Mouse (Mus musculus) hindbrain, embryonic 14.5 days (tissue): Measurements from ENCODE around the gene Rgs12. TPM values are rescaled to one million over a fixed set of nuclear protein-coding genes. Genes with fewer than 3 reads are reported as not detected.

Source experiments
- ATAC-seq: fragments of 200-750 bp; cut with Nextera tagmentation; 2 replicates; pipeline ENCODE4 v1.8.0; 2017; ENCODE audit warnings: moderate number of reproducible peaks, mild to moderate bottlenecking, moderate TSS enrichment, moderate library complexity; ENCODE audit not compliant: low FRiP score
- DNase-seq: peaks from one replicate; pipeline ENCODE4 v3.0.0-alpha.2; 2015; ENCODE audit warnings: low spot score
- H3K27ac ChIP-seq: fragments of 300-500 bp; sonication (generic); 2 replicates; pipeline ENCODE4 v1.5.1; 2014; ENCODE audit warnings: mild to moderate bottlenecking, moderate library complexity
- H3K27me3 ChIP-seq: fragments of 300-500 bp; sonication (generic); 2 replicates; pipeline ENCODE4 v1.6.1; 2014; ENCODE audit warnings: mild to moderate bottlenecking, low read length, mixed read lengths; ENCODE audit not compliant: control insufficient read depth, insufficient read depth
- H3K36me3 ChIP-seq: fragments of 300-500 bp; sonication (generic); replicated peaks from 2 replicates; pipeline ENCODE4 v1.6.1; 2014; ENCODE audit not compliant: control insufficient read depth, insufficient read depth
- H3K4me1 ChIP-seq: fragments of 300-500 bp; sonication (generic); replicated peaks from 2 replicates; pipeline ENCODE4 v1.6.1; 2014; ENCODE audit warnings: antibody characterized with exemption, low read length, mixed read lengths; ENCODE audit not compliant: control insufficient read depth, insufficient read depth
- H3K4me2 ChIP-seq: fragments of 300-500 bp; sonication (generic); replicated peaks from 2 replicates; pipeline ENCODE4 v1.6.1; 2014; ENCODE audit warnings: mild to moderate bottlenecking, moderate library complexity
- H3K4me3 ChIP-seq: fragments of 300-500 bp; sonication (generic); replicated peaks from 2 replicates; pipeline ENCODE4 v1.5.1; 2014; ENCODE audit warnings: mild to moderate bottlenecking, low read length
- H3K9ac ChIP-seq: fragments of 300-500 bp; sonication (generic); 2 replicates; pipeline ENCODE4 v1.6.1; 2014
- H3K9me3 ChIP-seq: fragments of 300-500 bp; sonication (generic); 2 replicates; pipeline ENCODE4 v1.6.1; 2016; ENCODE audit warnings: low read length; ENCODE audit not compliant: control insufficient read depth
- WGBS: fragments of 180-500 bp; shearing (Covaris S2); extraction: QIAGEN DNeasy Blood & Tissue Kit; methylation state at CpG from one replicate; pipeline ENCODE4 v1.1.7; 2014; 5-methylcytosine and 5-hydroxymethylcytosine counted together
- polyA plus RNA-seq: library from polyadenylated mRNA; unstranded; fragments of >200 nt; fragmentation: Nextera tagmentation; extraction: Ambion mirVana; gene quantifications from 2 replicates; pipeline ENCODE4 v1.2.1, GENCODE M21; 2014

Gene Rgs12
- polyA plus RNA-seq, 1 experiment from 2014 or later, result 36.5 TPM

DNA sequence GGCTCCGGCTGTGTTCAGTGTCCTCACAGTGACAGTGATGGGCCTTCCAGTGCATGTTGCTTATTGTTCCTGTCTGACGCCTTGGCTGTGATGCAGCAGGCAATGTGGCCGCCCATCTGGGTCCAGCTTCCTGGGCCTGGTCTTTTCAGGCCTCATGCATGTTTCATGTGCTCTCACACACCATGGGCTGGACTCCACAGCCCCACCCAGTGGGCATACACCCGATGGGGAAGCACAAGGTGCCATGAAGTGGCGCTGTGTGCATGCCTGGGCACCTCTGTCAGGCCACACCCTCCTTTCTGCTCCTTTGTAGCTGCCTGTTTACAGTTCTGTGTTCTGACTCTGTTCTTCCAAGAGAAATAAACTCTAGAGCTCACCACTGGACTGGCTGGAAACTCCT, 83.8 kb downstream of the Rgs12 start:
- Histone ChIP-seq H3K4me2 (no peak overlapping the region), H3K9me3 (no peaks in the 10 kb centered on the region), H3K36me3 (peaks cover 53% of the 10 kb centered on the region), H3K9ac (no peak overlapping the region), H3K27ac (no peak overlapping the region), H3K27me3 (no peaks in the 10 kb centered on the region), H3K4me3 (no peak overlapping the region), H3K4me1 (no peaks in the 10 kb centered on the region)
- WGBS, result 37% methylated on average over 5 of the region's 5 CpGs
- no peak for ATAC-seq
- no peak for DNase-seq

DNA sequence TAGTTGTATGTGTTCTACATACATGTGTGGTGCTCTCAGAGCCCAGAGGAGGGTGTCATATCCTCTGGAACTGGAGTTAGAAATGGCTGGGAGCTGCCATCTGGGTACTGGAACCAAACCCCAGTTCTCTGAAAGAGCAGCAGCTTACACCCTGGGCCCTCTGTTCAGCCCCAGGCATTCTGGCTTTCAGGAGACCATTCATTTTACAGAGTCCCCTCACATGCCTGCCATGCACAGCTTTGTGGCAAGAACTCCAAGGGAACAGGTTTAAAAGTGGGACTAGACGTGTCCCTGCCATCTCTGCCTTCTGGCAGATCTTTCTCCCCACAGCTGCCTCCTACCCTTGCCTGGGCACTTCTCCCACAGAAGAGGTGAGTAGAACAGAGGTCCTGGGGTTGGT, 84.4 kb downstream of the Rgs12 start:
- WGBS, result 93% methylated on average over 1 of the region's 1 CpGs
- Histone ChIP-seq H3K9ac (no peak overlapping the region), H3K36me3 (peaks cover 48% of the 10 kb centered on the region), H3K4me1 (no peaks in the 10 kb centered on the region), H3K27me3 (no peaks in the 10 kb centered on the region), H3K27ac (no peak overlapping the region), H3K4me2 (no peak overlapping the region), H3K4me3 (no peak overlapping the region), H3K9me3 (no peaks in the 10 kb centered on the region)
- ATAC-seq (no peak), DNase-seq (no peak)

DNA sequence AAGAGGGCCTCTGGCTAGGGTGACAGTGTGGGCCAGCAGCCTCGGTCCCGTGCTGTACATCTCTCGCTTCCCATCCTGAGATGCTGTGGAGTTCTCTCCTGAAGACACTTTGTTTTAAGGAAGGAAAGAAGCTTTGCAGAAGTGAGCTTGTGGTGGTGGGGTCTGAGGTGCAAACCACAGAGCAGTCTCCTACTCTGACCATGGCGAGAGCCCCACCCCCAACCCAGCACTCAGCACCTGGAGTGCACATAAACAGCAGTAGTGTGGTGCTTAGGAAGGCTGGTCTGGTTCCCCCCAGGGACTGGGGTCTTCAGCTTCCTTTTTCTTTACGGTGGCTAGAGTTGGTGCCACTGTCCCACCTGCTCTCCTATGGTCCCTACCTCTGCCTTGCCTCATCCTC, 85.9 kb downstream of the Rgs12 start:
- H3K4me3 ChIP-seq, result no peak overlapping the region
- DNase-seq (no peak), ATAC-seq (no peak)
- H3K9me3 ChIP-seq, result no peaks in the 10 kb centered on the region
- no peak overlapping the region for H3K9ac ChIP-seq
- no peak overlapping the region for H3K4me2 ChIP-seq
- no peaks in the 10 kb centered on the region for H3K4me1 ChIP-seq
- H3K36me3 ChIP-seq, result peaks cover 33% of the 10 kb centered on the region
- H3K27me3 ChIP-seq, result no peaks in the 10 kb centered on the region
- no peak overlapping the region for H3K27ac ChIP-seq
- WGBS, result 85% methylated on average over 5 of the region's 5 CpGs

DNA sequence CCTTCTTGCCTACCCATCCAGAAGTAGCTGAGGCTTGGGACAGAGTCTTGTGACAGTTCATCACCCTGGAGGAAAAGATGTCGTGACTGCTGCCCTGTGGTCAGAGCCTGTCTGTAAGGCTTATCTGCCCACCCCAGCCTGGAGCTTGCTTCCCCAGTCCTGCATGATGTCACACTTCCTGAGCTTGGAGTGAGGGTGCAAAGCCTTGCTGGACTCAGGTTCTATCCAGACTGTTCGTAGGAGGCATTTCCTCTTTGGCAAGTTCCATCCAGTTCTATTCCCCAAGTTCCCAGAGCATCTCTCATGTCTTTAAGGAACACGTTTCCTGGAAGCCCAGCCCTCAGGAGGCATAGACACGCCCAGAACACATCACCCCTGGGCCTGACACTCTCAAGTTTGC, 86.5 kb downstream of the Rgs12 start:
- no peak overlapping the region for H3K9ac ChIP-seq
- no peak for DNase-seq
- peaks cover 28% of the 10 kb centered on the region for H3K36me3 ChIP-seq
- H3K27ac ChIP-seq, result no peak overlapping the region
- 76% methylated on average over 4 of the region's 4 CpGs for WGBS
- no peaks in the 10 kb centered on the region for H3K4me1 ChIP-seq
- H3K4me2 ChIP-seq, result no peak overlapping the region
- H3K9me3 ChIP-seq, result no peaks in the 10 kb centered on the region
- no peaks in the 10 kb centered on the region for H3K27me3 ChIP-seq
- H3K4me3 ChIP-seq, result no peak overlapping the region
- no peak for ATAC-seq

DNA sequence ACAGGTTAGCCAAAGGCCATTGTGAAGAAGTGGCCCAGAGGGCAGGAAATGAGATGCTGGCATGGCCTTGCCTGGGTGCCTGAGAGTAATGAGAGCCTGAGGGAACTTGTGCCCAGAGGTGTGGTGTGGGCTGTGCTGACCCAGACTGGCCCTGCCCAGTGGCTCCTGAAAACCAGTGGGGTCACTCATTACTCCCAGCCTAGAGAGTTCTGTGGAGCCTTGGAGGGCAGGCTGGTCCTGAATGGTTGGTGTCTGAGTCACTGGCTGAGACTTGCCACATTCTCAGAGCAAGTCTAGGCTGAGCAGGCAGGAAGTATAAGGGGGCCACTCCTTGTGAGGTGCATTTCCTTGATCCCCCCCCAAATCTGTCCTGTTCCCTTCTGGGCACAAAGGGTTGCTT, 88.2 kb downstream of the Rgs12 start:
- H3K9ac ChIP-seq, result no peak overlapping the region
- no peaks in the 10 kb centered on the region for H3K4me1 ChIP-seq
- H3K4me2 ChIP-seq, result no peak overlapping the region
- H3K27me3 ChIP-seq, result no peaks in the 10 kb centered on the region
- H3K9me3 ChIP-seq, result no peaks in the 10 kb centered on the region
- ATAC-seq (no peak), DNase-seq (no peak)
- H3K36me3 ChIP-seq, result peaks cover 15% of the 10 kb centered on the region
- H3K4me3 ChIP-seq, result no peak overlapping the region
- H3K27ac ChIP-seq, result no peak overlapping the region

DNA sequence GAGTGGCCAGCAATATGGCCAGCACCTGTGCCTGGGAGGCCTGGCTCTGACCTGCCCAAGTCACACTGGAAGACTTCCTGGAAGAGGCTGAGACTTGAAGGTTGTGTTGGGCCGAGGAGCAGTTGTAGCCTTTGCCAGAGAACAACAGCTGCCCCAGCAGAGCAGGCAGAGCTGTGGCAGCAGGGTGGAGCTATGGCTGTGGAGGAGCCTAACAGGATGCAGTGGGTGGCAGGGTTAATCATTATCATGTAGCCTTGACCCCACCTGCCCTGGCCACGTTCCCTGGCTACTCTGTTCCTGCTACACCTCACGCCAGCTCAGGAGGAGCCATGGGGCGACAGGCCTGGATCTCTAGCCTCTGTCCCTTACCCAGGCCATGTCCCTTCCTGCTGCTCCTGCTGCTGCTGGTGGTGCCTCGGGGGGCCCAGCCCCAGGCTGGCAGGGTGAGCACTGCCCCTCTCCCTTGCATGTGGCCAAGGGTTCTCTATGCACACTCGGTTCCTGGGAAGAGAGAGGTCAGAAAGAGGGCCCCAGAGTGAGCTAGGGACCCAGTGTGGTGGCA, 92.1 kb downstream of the Rgs12 start, which contains the start of gene Hgfac:
Hgfac (plus strand) TSS at position 242 of the 562 bp plus-strand sequence.
- H3K4me2 ChIP-seq, result no peak within 1 kb of the TSS
- H3K9me3 ChIP-seq, result no peaks in the 10 kb centered on the region
- DNase-seq (no peak), ATAC-seq (no peak)
- 74% methylated on average over 6 of the region's 6 CpGs for WGBS
- no peak within 1 kb of the TSS for H3K4me3 ChIP-seq
- no peak within 1 kb of the TSS for H3K27ac ChIP-seq
- H3K4me1 ChIP-seq, result no peaks in the 10 kb centered on the region
- no peak within 1 kb of the TSS for H3K9ac ChIP-seq
- no peaks in the 10 kb centered on the region for H3K36me3 ChIP-seq
- H3K27me3 ChIP-seq, result no peaks in the 10 kb centered on the region

DNA sequence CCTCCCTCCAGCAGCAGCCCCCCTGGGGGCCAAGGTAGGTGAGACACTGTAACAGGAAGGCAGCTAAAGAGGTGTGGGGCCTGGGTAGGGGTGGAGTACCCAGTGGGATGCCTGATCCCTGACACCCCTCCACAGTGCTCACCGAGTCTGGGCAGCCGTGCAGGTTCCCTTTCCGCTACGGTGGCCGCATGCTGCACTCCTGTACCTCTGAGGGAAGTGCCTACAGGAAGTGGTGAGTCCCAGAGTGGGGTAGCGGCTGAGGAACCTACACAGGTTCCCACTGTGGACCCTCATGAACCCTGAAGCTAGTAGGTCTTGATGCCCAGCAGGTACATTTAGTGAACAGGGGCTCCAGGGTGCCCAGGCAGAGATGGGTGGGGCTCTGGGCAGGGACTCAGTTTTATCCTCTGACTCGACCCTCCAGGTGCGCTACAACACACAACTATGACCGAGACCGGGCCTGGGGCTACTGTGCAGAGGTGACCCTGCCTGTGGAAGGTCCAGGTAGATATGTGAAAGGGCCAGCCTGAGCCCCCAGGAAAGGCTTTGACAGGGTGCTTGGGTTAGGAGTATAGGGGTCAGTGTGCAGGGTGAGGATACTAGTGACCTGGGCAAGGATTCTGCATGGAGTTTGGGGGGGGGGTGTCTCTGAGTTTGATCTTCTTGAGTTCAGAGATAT, 93.3 kb downstream of the Rgs12 start:
- no peaks in the 10 kb centered on the region for H3K9me3 ChIP-seq
- H3K27ac ChIP-seq, result no peak overlapping the region
- DNase-seq (no peak), ATAC-seq (peak; percentile 14; the same call in 1 of the 2 replicates)
- no peak overlapping the region for H3K9ac ChIP-seq
- no peaks in the 10 kb centered on the region for H3K27me3 ChIP-seq
- no peaks in the 10 kb centered on the region for H3K4me1 ChIP-seq
- no peaks in the 10 kb centered on the region for H3K36me3 ChIP-seq
- no peak overlapping the region for H3K4me3 ChIP-seq
- WGBS, result 76% methylated on average over 10 of the region's 10 CpGs
- no peak overlapping the region for H3K4me2 ChIP-seq

DNA sequence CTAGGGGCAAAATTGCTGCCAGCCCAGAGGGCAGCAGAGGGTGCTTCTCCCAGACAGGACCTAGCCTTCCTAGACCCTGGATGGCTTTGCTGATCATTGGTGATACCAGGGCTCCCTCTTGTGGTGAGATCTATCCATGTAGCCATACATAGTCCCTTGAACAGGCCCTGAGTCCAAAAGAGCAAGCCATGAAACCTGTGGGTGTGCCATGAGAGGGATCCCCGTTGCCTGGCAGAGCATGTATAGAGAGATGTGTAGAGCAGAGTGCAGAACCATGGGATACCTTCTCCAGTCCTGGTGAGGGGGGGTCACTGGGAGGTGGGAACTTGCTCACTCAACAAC, 93.8 kb downstream of the Rgs12 start:
- no peaks in the 10 kb centered on the region for H3K27me3 ChIP-seq
- H3K4me3 ChIP-seq, result no peak overlapping the region
- WGBS, result 20% methylated on average over 1 of the region's 1 CpGs
- DNase-seq (peak; percentile 90), ATAC-seq (peak; percentile 81)
- H3K4me1 ChIP-seq, result no peaks in the 10 kb centered on the region
- H3K9me3 ChIP-seq, result no peaks in the 10 kb centered on the region
- no peak overlapping the region for H3K27ac ChIP-seq
- H3K36me3 ChIP-seq, result no peaks in the 10 kb centered on the region
- H3K4me2 ChIP-seq, result no peak overlapping the region
- no peak overlapping the region for H3K9ac ChIP-seq

DNA sequence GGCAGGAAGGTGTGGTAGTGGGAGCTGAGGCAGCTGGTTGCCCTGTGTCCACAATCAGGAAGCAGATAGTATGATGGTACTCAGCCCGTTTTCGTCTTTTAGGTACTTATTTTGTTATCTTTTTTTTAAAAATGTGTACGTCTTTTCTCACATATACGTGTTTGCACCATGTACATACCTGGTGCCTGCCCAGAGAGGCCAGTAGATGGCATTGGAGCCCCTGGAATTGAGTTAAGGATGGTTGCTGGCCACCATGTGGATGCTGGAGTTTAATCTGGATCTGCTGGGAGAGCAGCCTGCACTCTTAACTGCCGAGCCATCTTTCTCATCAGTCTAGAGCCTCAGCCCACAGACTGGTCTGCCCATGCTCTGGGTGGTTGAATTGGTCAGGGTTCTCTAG, 101.3 kb downstream of the Rgs12 start:
- DNase-seq, result no peak
- Histone ChIP-seq H3K4me2 (no peak overlapping the region), H3K4me3 (no peak overlapping the region), H3K9ac (no peak overlapping the region), H3K36me3 (no peaks in the 10 kb centered on the region), H3K27me3 (no peaks in the 10 kb centered on the region), H3K9me3 (no peaks in the 10 kb centered on the region), H3K4me1 (no peaks in the 10 kb centered on the region), H3K27ac (no peak overlapping the region)
- no peak for ATAC-seq
- 78% methylated on average over 5 of the region's 5 CpGs for WGBS

DNA sequence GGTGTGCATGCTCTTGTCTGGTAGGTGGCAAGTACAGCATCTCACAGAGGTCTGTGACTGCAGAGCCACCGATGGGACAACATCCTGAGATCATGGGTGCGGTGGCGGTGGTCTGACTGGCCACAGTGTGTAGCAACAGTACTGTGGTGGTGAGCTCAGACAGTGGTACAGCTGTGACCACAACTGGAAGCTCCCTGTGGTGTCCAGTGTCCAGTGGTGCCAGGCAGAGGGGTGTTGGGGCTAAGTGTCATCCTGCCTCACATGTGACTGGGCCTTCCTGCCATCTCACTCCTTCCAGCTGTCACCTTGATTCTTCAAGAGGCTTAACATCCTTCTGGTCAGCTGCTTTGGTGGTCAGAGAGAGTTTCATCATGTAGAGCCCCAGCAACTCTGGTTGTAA, 105.4 kb downstream of the Rgs12 start:
- H3K4me2 ChIP-seq, result no peak overlapping the region
- 88% methylated on average over 3 of the region's 3 CpGs for WGBS
- no peaks in the 10 kb centered on the region for H3K9me3 ChIP-seq
- H3K27me3 ChIP-seq, result 0 out of 2 replicates have a peak, but pooled peaks cover 5% of the 10 kb centered on the region
- DNase-seq (no peak), ATAC-seq (no peak)
- no peaks in the 10 kb centered on the region for H3K36me3 ChIP-seq
- H3K4me3 ChIP-seq, result no peak overlapping the region
- no peak overlapping the region for H3K9ac ChIP-seq
- H3K27ac ChIP-seq, result no peak overlapping the region
- H3K4me1 ChIP-seq, result peaks cover 12% of the 10 kb centered on the region
